Mouse (Mus musculus) embryonic facial prominence, embryonic 12.5 days (tissue): ENCODE measurements at regions not wholly inside any gene's neighbourhood (a gene's known extent, or its start where the extent isn't known, plus 50 kb on each side); places are given as distances from the start of the nearest gene placed in this dataset.

Experiments
- ATAC-seq: fragments of 200-750 bp; cut with Nextera tagmentation; 2 replicates; pipeline ENCODE4 v1.8.0; 2017; ENCODE audit not compliant: insufficient number of reproducible peaks, insufficient read depth, low FRiP score, low TSS enrichment
- H3K27ac ChIP-seq: fragments of 300-500 bp; sonication (generic); 2 replicates; pipeline ENCODE4 v1.5.1; 2016; ENCODE audit warnings: mild to moderate bottlenecking
- H3K27me3 ChIP-seq: fragments of 300-500 bp; sonication (generic); 2 replicates; pipeline ENCODE4 v1.6.1; 2016; ENCODE audit warnings: mild to moderate bottlenecking, moderate library complexity
- H3K36me3 ChIP-seq: fragments of 300-500 bp; sonication (generic); 2 replicates; pipeline ENCODE4 v1.6.1; 2016; ENCODE audit warnings: mild to moderate bottlenecking
- H3K4me1 ChIP-seq: fragments of 300-500 bp; sonication (generic); 2 replicates; pipeline ENCODE4 v1.6.1; 2016
- H3K4me2 ChIP-seq: fragments of 300-500 bp; sonication (generic); replicated peaks from 2 replicates; pipeline ENCODE4 v1.6.1; 2016; ENCODE audit warnings: mild to moderate bottlenecking, moderate library complexity
- H3K4me3 ChIP-seq: fragments of 300-500 bp; sonication (generic); 2 replicates; pipeline ENCODE4 v1.5.1; 2016; ENCODE audit warnings: mild to moderate bottlenecking
- H3K9ac ChIP-seq: fragments of 300-500 bp; sonication (generic); 2 replicates; pipeline ENCODE4 v1.6.1; 2016; ENCODE audit warnings: mild to moderate bottlenecking, moderate library complexity
- H3K9me3 ChIP-seq: fragments of 300-500 bp; sonication (generic); 2 replicates; pipeline ENCODE4 v1.6.1; 2016; ENCODE audit warnings: mild to moderate bottlenecking, moderate library complexity
- WGBS: fragments of 180-500 bp; shearing (Covaris S2); methylation state at CpG from one replicate; pipeline ENCODE4 v1.1.7; 2016; 5-methylcytosine and 5-hydroxymethylcytosine counted together

- no peaks in the 10 kb centered on the region for H3K27me3 ChIP-seq
- no peaks in the 10 kb centered on the region for H3K9me3 ChIP-seq
- H3K4me2 ChIP-seq: no peak overlapping the region
- H3K9ac ChIP-seq: no peak overlapping the region
- H3K36me3 ChIP-seq: no peaks in the 10 kb centered on the region
- ATAC-seq: no peak
- no peak overlapping the region for H3K4me3 ChIP-seq
- no peak overlapping the region for H3K27ac ChIP-seq
- no peaks in the 10 kb centered on the region for H3K4me1 ChIP-seq
These were observed 167.6 kb upstream of the Gm49339 start for GRCm38 (mm10) chr10:51312814-51313213.

- no peak for ATAC-seq
- Histone ChIP-seq H3K9me3 (no peaks in the 10 kb centered on the region), H3K27ac (no peak overlapping the region), H3K9ac (no peak overlapping the region), H3K36me3 (no peaks in the 10 kb centered on the region), H3K27me3 (no peaks in the 10 kb centered on the region), H3K4me2 (no peak overlapping the region), H3K4me3 (no peak overlapping the region), H3K4me1 (no peaks in the 10 kb centered on the region)
- WGBS: 77% methylated on average over 2 of the region's 2 CpGs
These were observed 160.2 kb upstream of the Gm49339 start for GRCm38 (mm10) chr10:51320207-51320606.

GRCm38 (mm10) chr10:51328772-51329171 is 151.6 kb upstream of the Gm49339 start:
- Histone ChIP-seq H3K9ac (no peak overlapping the region), H3K27me3 (no peaks in the 10 kb centered on the region), H3K4me2 (no peak overlapping the region), H3K36me3 (no peaks in the 10 kb centered on the region), H3K4me1 (no peaks in the 10 kb centered on the region), H3K4me3 (no peak overlapping the region), H3K27ac (no peak overlapping the region), H3K9me3 (no peaks in the 10 kb centered on the region)
- no peak for ATAC-seq
- WGBS: 73% methylated on average over 4 of the region's 4 CpGs

- WGBS: 86% methylated on average over 2 of the region's 2 CpGs
- Histone ChIP-seq H3K4me1 (no peaks in the 10 kb centered on the region), H3K36me3 (no peaks in the 10 kb centered on the region), H3K27ac (no peak overlapping the region), H3K9me3 (no peaks in the 10 kb centered on the region), H3K9ac (no peak overlapping the region), H3K4me2 (no peak overlapping the region), H3K4me3 (no peak overlapping the region), H3K27me3 (no peaks in the 10 kb centered on the region)
- ATAC-seq: no peak
These were observed 151.0 kb upstream of the Gm49339 start for GRCm38 (mm10) chr10:51329386-51329785.
